Mouse (Mus musculus) neural tube, embryonic 11.5 days (tissue): ENCODE results near the gene E130309D02Rik. TPM values are rescaled to one million over a fixed set of nuclear protein-coding genes. Genes with fewer than 3 reads are reported as not detected.

Source experiments
- ATAC-seq: fragments of 200-750 bp; cut with Nextera tagmentation; 2 replicates; pipeline ENCODE4 v1.8.0; 2017; ENCODE audit warnings: moderate number of reproducible peaks, mild to moderate bottlenecking, moderate TSS enrichment, moderate library complexity; ENCODE audit not compliant: insufficient read depth, low FRiP score, low TSS enrichment
- DNase-seq: peaks from one replicate; pipeline ENCODE4 v3.0.0-alpha.2; 2015; ENCODE audit warnings: low spot score
- H3K27ac ChIP-seq: fragments of 300-500 bp; sonication (generic); 2 replicates; pipeline ENCODE4 v1.5.1; 2014; ENCODE audit warnings: low read depth, mild to moderate bottlenecking, low read length
- H3K27me3 ChIP-seq: fragments of 300-500 bp; sonication (generic); 2 replicates; pipeline ENCODE4 v1.6.1; 2014; ENCODE audit warnings: mild to moderate bottlenecking, low read length, mixed read lengths; ENCODE audit not compliant: control insufficient read depth, insufficient read depth
- H3K36me3 ChIP-seq: fragments of 300-500 bp; sonication (generic); 2 replicates; pipeline ENCODE4 v1.6.1; 2014; ENCODE audit warnings: mild to moderate bottlenecking, low read length, moderate library complexity, mixed read lengths; ENCODE audit not compliant: control insufficient read depth, insufficient read depth
- H3K4me1 ChIP-seq: fragments of 300-500 bp; sonication (generic); 2 replicates; pipeline ENCODE4 v1.6.1; 2014; ENCODE audit warnings: low read length, mixed read lengths; ENCODE audit not compliant: control insufficient read depth, insufficient read depth
- H3K4me2 ChIP-seq: fragments of 300-500 bp; sonication (generic); 2 replicates; pipeline ENCODE4 v1.6.1; 2014; ENCODE audit warnings: low read depth, mild to moderate bottlenecking, moderate library complexity
- H3K4me3 ChIP-seq: fragments of 300-500 bp; sonication (generic); 2 replicates; pipeline ENCODE4 v1.5.1; 2014; ENCODE audit warnings: low read depth, low read length
- H3K9ac ChIP-seq: fragments of 300-500 bp; sonication (generic); 2 replicates; pipeline ENCODE4 v1.6.1; 2014; ENCODE audit warnings: mild to moderate bottlenecking, low read length
- H3K9me3 ChIP-seq: fragments of 300-500 bp; sonication (generic); 2 replicates; pipeline ENCODE4 v1.6.1; 2016; ENCODE audit warnings: low read length; ENCODE audit not compliant: control insufficient read depth
- WGBS: fragments of 180-500 bp; shearing (Covaris S2); extraction: QIAGEN DNeasy Blood & Tissue Kit; methylation state at CpG from one replicate; pipeline ENCODE4 v1.1.7; 2014; 5-methylcytosine and 5-hydroxymethylcytosine counted together
- polyA plus RNA-seq: library from polyadenylated mRNA; unstranded; fragments of >200 nt; fragmentation: Nextera tagmentation; extraction: Ambion mirVana; gene quantifications from 2 replicates; pipeline ENCODE4 v1.2.1, GENCODE M21; 2014

E130309D02Rik gene
- polyA plus RNA-seq, 1 experiment from 2014 or later: 57.3 TPM

DNA sequence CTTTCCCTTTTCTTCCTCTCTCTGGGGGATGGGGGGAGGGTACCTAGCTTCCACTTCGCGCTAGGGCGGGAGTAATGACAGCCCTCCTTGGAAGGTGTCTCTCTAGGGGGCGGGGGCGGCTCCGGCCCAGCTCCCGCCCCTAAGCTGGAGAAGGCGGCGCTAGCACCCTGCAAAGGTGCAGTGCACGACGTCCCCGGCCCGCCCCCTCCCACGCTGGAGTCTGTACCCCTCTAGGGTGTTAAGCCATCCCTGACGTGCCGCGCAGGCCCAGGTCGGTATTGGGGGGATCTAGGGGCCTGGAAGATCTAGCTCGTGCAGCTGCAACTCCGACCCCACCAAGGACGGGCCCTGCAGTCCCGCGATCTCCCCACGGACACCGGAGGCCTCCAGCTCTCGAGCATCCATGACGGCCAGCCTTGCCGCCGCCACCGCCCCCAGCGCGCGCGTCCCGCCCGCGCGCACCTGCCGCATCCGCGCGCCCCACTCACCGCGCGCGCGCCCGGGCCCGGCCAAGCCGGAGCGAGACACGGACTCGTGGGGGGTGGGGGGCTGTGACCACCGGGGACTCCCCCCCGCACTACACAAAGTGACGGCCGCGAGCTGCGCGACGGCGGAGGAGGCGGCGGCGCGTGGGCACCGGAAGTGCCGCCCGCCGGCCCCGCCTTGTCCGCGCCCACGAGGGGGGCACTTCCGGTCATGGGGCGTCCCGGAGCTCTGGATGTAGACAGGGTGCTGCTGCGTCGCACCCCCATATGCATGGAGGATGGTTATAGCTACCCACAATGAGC, 45.6 kb downstream of the E130309D02Rik start, which contains the start of gene Zfp316:
Gene Zfp316, minus strand, starts transcription at position 660 of the 788 bp plus-strand sequence.
- ATAC-seq: peak; percentile 75

GRCm38 (mm10) chr5:143268985-143269362, 46.2 kb downstream of the E130309D02Rik start:
- no peak for DNase-seq
- H3K4me2 ChIP-seq: peak overlapping the region; percentile 92
- 31% methylated on average over 8 of the region's 8 CpGs for WGBS
- peaks cover 2% of the 10 kb centered on the region; the same call in 1 of the 2 replicates for H3K36me3 ChIP-seq
- peak overlapping the region; percentile 97 for H3K4me3 ChIP-seq
- H3K9ac ChIP-seq: peak overlapping the region; percentile 91
- H3K9me3 ChIP-seq: no peaks in the 10 kb centered on the region
- ATAC-seq: 0 out of 2 replicates have a peak, but pooled peaks have one; percentile 9
- no peak overlapping the region for H3K27ac ChIP-seq
- H3K4me1 ChIP-seq: peaks cover 17% of the 10 kb centered on the region
- H3K27me3 ChIP-seq: no peaks in the 10 kb centered on the region

More for the DNA sequence above, 45.6 kb downstream of the E130309D02Rik start, which contains the start of gene Zfp316:
- H3K36me3 ChIP-seq: no peaks in the 10 kb centered on the region
- peak within 1 kb of the TSS; percentile 91 for H3K9ac ChIP-seq
- H3K4me3 ChIP-seq: peak within 1 kb of the TSS; percentile 97
- under 1% methylated on average over 69 of the region's 79 CpGs for WGBS
- H3K27me3 ChIP-seq: no peaks in the 10 kb centered on the region
- no peaks in the 10 kb centered on the region for H3K9me3 ChIP-seq
- peaks cover 17% of the 10 kb centered on the region for H3K4me1 ChIP-seq
- H3K4me2 ChIP-seq: peak within 1 kb of the TSS; percentile 92
- peak within 1 kb of the TSS; percentile 53 for H3K27ac ChIP-seq
- DNase-seq: peak; percentile 86

GRCm38 (mm10) chr5:143266794-143267193, 48.4 kb downstream of the E130309D02Rik start:
- Histone ChIP-seq H3K4me1 (peaks cover 17% of the 10 kb centered on the region), H3K27ac (no peak overlapping the region)

GRCm38 (mm10) chr5:143265409-143265808, 49.8 kb downstream of the E130309D02Rik start:
- Histone ChIP-seq H3K36me3 (peaks cover 8% of the 10 kb centered on the region), H3K4me3 (no peak overlapping the region), H3K27me3 (no peaks in the 10 kb centered on the region), H3K9ac (no peak overlapping the region), H3K4me2 (no peak overlapping the region), H3K27ac (no peak overlapping the region), H3K9me3 (no peaks in the 10 kb centered on the region), H3K4me1 (peaks cover 13% of the 10 kb centered on the region)
- ATAC-seq (no peak), DNase-seq (no peak)
- WGBS: 50% methylated on average over 1 of the region's 1 CpGs

More at GRCm38 (mm10) chr5:143266794-143267193, 48.4 kb downstream of the E130309D02Rik start:
- H3K4me2 ChIP-seq: no peak overlapping the region
- DNase-seq (no peak), ATAC-seq (no peak)
- H3K9me3 ChIP-seq: no peaks in the 10 kb centered on the region
- H3K4me3 ChIP-seq: no peak overlapping the region
- WGBS: 83% methylated on average over 6 of the region's 6 CpGs
- H3K27me3 ChIP-seq: no peaks in the 10 kb centered on the region
- no peak overlapping the region for H3K9ac ChIP-seq
- H3K36me3 ChIP-seq: peaks cover 8% of the 10 kb centered on the region

- Histone ChIP-seq H3K9me3 (no peaks in the 10 kb centered on the region), H3K4me1 (peaks cover 10% of the 10 kb centered on the region), H3K4me2 (no peak overlapping the region), H3K4me3 (no peak overlapping the region), H3K9ac (no peak overlapping the region), H3K27me3 (no peaks in the 10 kb centered on the region), H3K27ac (no peak overlapping the region), H3K36me3 (peaks cover 11% of the 10 kb centered on the region)
- no peak for DNase-seq
- no peak for ATAC-seq
- 95% methylated on average over 10 of the region's 10 CpGs for WGBS
Measured at GRCm38 (mm10) chr5:143264689-143265088, 50.5 kb downstream of the E130309D02Rik start.

DNA sequence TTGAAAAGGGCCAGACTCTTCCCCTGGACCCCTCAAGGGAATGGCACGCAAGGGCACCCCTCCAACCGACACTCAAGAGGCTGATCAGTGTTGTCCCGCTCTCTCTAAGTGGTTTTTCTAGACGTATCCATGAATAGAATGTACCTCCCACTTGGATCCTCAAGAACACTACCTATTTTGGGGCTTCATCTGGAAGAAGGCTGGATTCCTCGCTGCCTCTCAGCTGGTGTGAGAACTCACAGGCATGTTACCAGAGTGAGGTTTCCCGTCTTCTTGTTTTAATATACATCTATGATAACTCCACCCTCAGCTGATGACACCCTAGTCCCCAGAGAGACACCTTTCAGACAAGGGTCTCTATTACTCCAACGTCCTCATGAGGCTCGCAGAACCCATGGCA, 53.5 kb downstream of the E130309D02Rik start:
- Histone ChIP-seq H3K9me3 (no peaks in the 10 kb centered on the region), H3K27me3 (peaks cover 9% of the 10 kb centered on the region), H3K4me2 (no peak overlapping the region), H3K36me3 (peaks cover 11% of the 10 kb centered on the region), H3K9ac (no peak overlapping the region), H3K4me1 (0 out of 2 replicates have a peak, but pooled peaks cover 3% of the 10 kb centered on the region), H3K27ac (no peak overlapping the region), H3K4me3 (no peak overlapping the region)
- no peak for ATAC-seq
- DNase-seq: no peak
- 91% methylated on average over 8 of the region's 8 CpGs for WGBS

DNA sequence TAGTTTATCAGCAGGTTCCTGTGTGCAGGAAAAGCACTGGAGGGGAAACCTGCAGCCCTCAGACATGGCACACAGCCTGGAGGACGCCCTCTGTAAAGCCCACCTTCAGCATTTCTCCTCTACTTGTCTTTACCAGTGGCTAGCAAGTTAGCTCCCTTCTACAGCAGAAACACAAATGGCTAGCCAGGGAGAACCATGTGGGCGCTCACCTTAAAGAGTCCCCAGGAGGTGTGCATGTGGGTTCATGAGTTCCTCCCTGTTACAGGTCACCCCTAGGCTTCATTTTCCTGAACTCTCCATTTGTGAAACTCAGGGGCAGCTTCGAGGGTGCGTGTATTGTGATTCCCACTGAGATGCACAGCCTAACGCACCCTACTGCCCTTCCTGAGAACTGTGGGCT, 59.4 kb downstream of the E130309D02Rik start:
- no peaks in the 10 kb centered on the region for H3K9me3 ChIP-seq

DNA sequence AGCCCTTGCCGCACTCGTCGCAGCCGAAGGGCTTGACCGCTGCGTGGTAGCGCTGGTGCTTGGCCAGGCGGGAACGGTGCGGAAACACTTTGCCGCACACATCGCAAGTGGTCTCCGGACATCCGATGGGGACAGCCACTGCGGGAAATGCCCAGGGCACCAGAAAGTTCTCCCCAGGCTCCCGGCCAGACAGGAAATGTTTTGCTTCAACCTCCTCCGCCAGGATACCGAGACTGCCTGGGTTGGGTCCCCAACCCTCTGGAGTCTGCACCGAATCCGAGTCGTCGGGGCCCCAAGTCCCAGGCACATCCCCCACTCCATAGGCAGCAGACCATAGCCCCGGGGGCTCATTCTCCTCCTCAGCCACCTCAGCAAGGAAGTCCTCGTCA, 60.0 kb downstream of the E130309D02Rik start:
- H3K4me1 ChIP-seq: peaks cover 11% of the 10 kb centered on the region; the same call in 1 of the 2 replicates
- peaks cover 62% of the 10 kb centered on the region for H3K27me3 ChIP-seq
- H3K9me3 ChIP-seq: no peaks in the 10 kb centered on the region
- WGBS: 8% methylated on average over 24 of the region's 24 CpGs
- peaks cover 7% of the 10 kb centered on the region for H3K36me3 ChIP-seq
- DNase-seq (no peak), ATAC-seq (no peak)
- no peak overlapping the region for H3K4me2 ChIP-seq
- H3K4me3 ChIP-seq: no peak overlapping the region
- H3K9ac ChIP-seq: no peak overlapping the region
- H3K27ac ChIP-seq: no peak overlapping the region

More for the DNA sequence above, 59.4 kb downstream of the E130309D02Rik start:
- H3K4me1 ChIP-seq: peaks cover 11% of the 10 kb centered on the region; the same call in 1 of the 2 replicates
- H3K9ac ChIP-seq: no peak overlapping the region
- no peak overlapping the region for H3K4me2 ChIP-seq
- H3K27me3 ChIP-seq: peaks cover 62% of the 10 kb centered on the region
- WGBS: 80% methylated on average over 5 of the region's 5 CpGs
- no peak overlapping the region for H3K4me3 ChIP-seq
- ATAC-seq (no peak), DNase-seq (no peak)
- H3K27ac ChIP-seq: no peak overlapping the region
- H3K36me3 ChIP-seq: peaks cover 7% of the 10 kb centered on the region
